Mouse (Mus musculus): Measurements from ENCODE around the gene Olfm1. TPM values are rescaled to one million over a fixed set of nuclear protein-coding genes. Genes with fewer than 3 reads are reported as not detected.

The Olfm1 gene
- 1.0 TPM in 1 of 2 replicates, not detected in the other for total RNA-seq (2017)

- ATAC-seq (replicated peaks in 1 of 2; ENCODE audit: insufficient read depth in 1 of 2, low FRiP score in 2 of 2, low TSS enrichment in 1 of 2, low read depth in 1 of 2, poor library complexity in 2 of 2, severe bottlenecking in 2 of 2), result 0 out of 4 replicates have a peak, but pooled peaks have one; percentile 8 to 22
Measured at GRCm38 (mm10) chr2:28192821-28193689, at the start of gene Olfm1. Olfm1 (plus strand) TSS chr2:28192992.

GRCm38 (mm10) chr2:28143417-28144045, 49.3 kb upstream of the Olfm1 start:
- ATAC-seq (replicated peaks in 1 of 2; ENCODE audit: insufficient read depth in 1 of 2, low FRiP score in 2 of 2, low TSS enrichment in 1 of 2, low read depth in 1 of 2, poor library complexity in 2 of 2, severe bottlenecking in 2 of 2), result no peak

- ATAC-seq (replicated peaks in 1 of 2; ENCODE audit: insufficient read depth in 1 of 2, low FRiP score in 2 of 2, low TSS enrichment in 1 of 2, low read depth in 1 of 2, poor library complexity in 2 of 2, severe bottlenecking in 2 of 2), result peak in 1 of 2 experiments; percentile 29; a peak in 1 of 4 replicates
Measured at GRCm38 (mm10) chr2:28145702-28146101, 47.1 kb upstream of the Olfm1 start.

GRCm38 (mm10) chr2:28146152-28146551, 46.6 kb upstream of the Olfm1 start:
- peak in 1 of 2 experiments; percentile 33; a peak in 1 of 4 replicates for ATAC-seq (replicated peaks in 1 of 2; ENCODE audit: insufficient read depth in 1 of 2, low FRiP score in 2 of 2, low TSS enrichment in 1 of 2, low read depth in 1 of 2, poor library complexity in 2 of 2, severe bottlenecking in 2 of 2)

GRCm38 (mm10) chr2:28146685-28147084, 46.1 kb upstream of the Olfm1 start:
- no peak for ATAC-seq (replicated peaks in 1 of 2; ENCODE audit: insufficient read depth in 1 of 2, low FRiP score in 2 of 2, low TSS enrichment in 1 of 2, low read depth in 1 of 2, poor library complexity in 2 of 2, severe bottlenecking in 2 of 2)

- ATAC-seq (replicated peaks in 1 of 2; ENCODE audit: insufficient read depth in 1 of 2, low FRiP score in 2 of 2, low TSS enrichment in 1 of 2, low read depth in 1 of 2, poor library complexity in 2 of 2, severe bottlenecking in 2 of 2), result no peak
Measured at GRCm38 (mm10) chr2:28147248-28147794, 45.5 kb upstream of the Olfm1 start.

GRCm38 (mm10) chr2:28149688-28150087, 43.1 kb upstream of the Olfm1 start:
- ATAC-seq (replicated peaks in 1 of 2; ENCODE audit: insufficient read depth in 1 of 2, low FRiP score in 2 of 2, low TSS enrichment in 1 of 2, low read depth in 1 of 2, poor library complexity in 2 of 2, severe bottlenecking in 2 of 2), result no peak

- no peak for ATAC-seq (replicated peaks in 1 of 2; ENCODE audit: insufficient read depth in 1 of 2, low FRiP score in 2 of 2, low TSS enrichment in 1 of 2, low read depth in 1 of 2, poor library complexity in 2 of 2, severe bottlenecking in 2 of 2)
Measured at GRCm38 (mm10) chr2:28160568-28160967, 32.2 kb upstream of the Olfm1 start.

- ATAC-seq (replicated peaks in 1 of 2; ENCODE audit: insufficient read depth in 1 of 2, low FRiP score in 2 of 2, low TSS enrichment in 1 of 2, low read depth in 1 of 2, poor library complexity in 2 of 2, severe bottlenecking in 2 of 2), result no peak
Measured at GRCm38 (mm10) chr2:28165570-28165969, 27.2 kb upstream of the Olfm1 start.

GRCm38 (mm10) chr2:28169336-28169735, 23.5 kb upstream of the Olfm1 start:
- ATAC-seq (replicated peaks in 1 of 2; ENCODE audit: insufficient read depth in 1 of 2, low FRiP score in 2 of 2, low TSS enrichment in 1 of 2, low read depth in 1 of 2, poor library complexity in 2 of 2, severe bottlenecking in 2 of 2), result no peak

GRCm38 (mm10) chr2:28171962-28172361, 20.8 kb upstream of the Olfm1 start:
- no peak for ATAC-seq (replicated peaks in 1 of 2; ENCODE audit: insufficient read depth in 1 of 2, low FRiP score in 2 of 2, low TSS enrichment in 1 of 2, low read depth in 1 of 2, poor library complexity in 2 of 2, severe bottlenecking in 2 of 2)

GRCm38 (mm10) chr2:28173225-28174141, 19.3 kb upstream of the Olfm1 start:
- peak; percentile 77 to 86 for ATAC-seq (replicated peaks in 1 of 2; ENCODE audit: insufficient read depth in 1 of 2, low FRiP score in 2 of 2, low TSS enrichment in 1 of 2, low read depth in 1 of 2, poor library complexity in 2 of 2, severe bottlenecking in 2 of 2)

- ATAC-seq (replicated peaks in 1 of 2; ENCODE audit: insufficient read depth in 1 of 2, low FRiP score in 2 of 2, low TSS enrichment in 1 of 2, low read depth in 1 of 2, poor library complexity in 2 of 2, severe bottlenecking in 2 of 2), result no peak
Measured at GRCm38 (mm10) chr2:28174441-28174840, 18.4 kb upstream of the Olfm1 start.

GRCm38 (mm10) chr2:28178600-28178999, 14.2 kb upstream of the Olfm1 start:
- no peak for ATAC-seq (replicated peaks in 1 of 2; ENCODE audit: insufficient read depth in 1 of 2, low FRiP score in 2 of 2, low TSS enrichment in 1 of 2, low read depth in 1 of 2, poor library complexity in 2 of 2, severe bottlenecking in 2 of 2)

GRCm38 (mm10) chr2:28180053-28180452, 12.7 kb upstream of the Olfm1 start:
- peak; percentile 81 to 95 for ATAC-seq (replicated peaks in 1 of 2; ENCODE audit: insufficient read depth in 1 of 2, low FRiP score in 2 of 2, low TSS enrichment in 1 of 2, low read depth in 1 of 2, poor library complexity in 2 of 2, severe bottlenecking in 2 of 2)

GRCm38 (mm10) chr2:28188398-28188944, 4.3 kb upstream of the Olfm1 start:
- ATAC-seq (replicated peaks in 1 of 2; ENCODE audit: insufficient read depth in 1 of 2, low FRiP score in 2 of 2, low TSS enrichment in 1 of 2, low read depth in 1 of 2, poor library complexity in 2 of 2, severe bottlenecking in 2 of 2), result no peak

GRCm38 (mm10) chr2:28193690-28194087, 897 bp downstream of the Olfm1 start:
- ATAC-seq (replicated peaks in 1 of 2; ENCODE audit: insufficient read depth in 1 of 2, low FRiP score in 2 of 2, low TSS enrichment in 1 of 2, low read depth in 1 of 2, poor library complexity in 2 of 2, severe bottlenecking in 2 of 2), result no peak

Data from hematopoietic stem cell, adult 5-6 weeks (primary cell).